Mouse (Mus musculus) embryonic fibroblast, embryonic 13.5 days (primary cell): ENCODE results near the gene Il24.

Source experiments
- CTCF ChIP-seq: IDR thresholded peaks from 2 replicates; pipeline ENCODE4 v1.5.1; 2011; ENCODE audit warnings: mild to moderate bottlenecking, control low read depth, low read length, moderate library complexity, borderline replicate concordance; ENCODE audit not compliant: insufficient read depth
- POLR2A ChIP-seq: IDR thresholded peaks from 2 replicates; pipeline ENCODE4 v1.6.1; 2011; ENCODE audit warnings: low read depth, mild to moderate bottlenecking, control low read depth, low read length, moderate library complexity

DNA sequence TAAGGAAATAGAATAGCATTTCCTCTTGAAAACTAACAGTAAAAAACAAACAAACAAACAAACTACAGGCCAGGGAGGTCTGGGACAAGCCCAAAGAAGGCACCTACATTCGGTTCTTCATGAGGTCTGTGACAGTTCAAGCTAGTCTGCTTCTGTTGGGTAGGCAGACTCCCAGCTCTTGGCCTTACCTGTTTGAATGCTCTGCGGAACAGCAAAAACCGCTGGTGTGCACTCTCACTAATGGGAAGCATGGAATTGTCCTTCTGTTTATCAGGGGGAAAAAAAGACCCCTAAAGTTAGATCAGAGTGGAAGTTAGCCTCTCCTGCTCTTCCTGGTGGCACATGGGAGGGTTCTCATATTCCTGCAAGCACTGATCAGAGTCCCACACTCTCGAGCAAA is 4.1 kb downstream of the Il24 start:
- TF ChIP-seq CTCF: no peak
- TF ChIP-seq POLR2A: no peak
